Mouse (Mus musculus) bone marrow macrophage, adult 2 months (primary cell): Measurements from ENCODE around the gene Sh3bgrl2. TPM values are rescaled to one million over a fixed set of nuclear protein-coding genes. Genes with fewer than 3 reads are reported as not detected.
"Not testable (repeated sequence)": the region's sequence is repeated elsewhere in the genome, so short reads cannot be mapped to it uniquely, and the experiment has no call there.

Source experiments
- H3K27ac ChIP-seq: 2 replicates; pipeline ENCODE4 v1.5.1; 2012; ENCODE audit warnings: low read depth, low read length; ENCODE audit not compliant: insufficient read depth
- H3K4me1 ChIP-seq: 2 replicates; pipeline ENCODE4 v1.6.1; 2012; ENCODE audit warnings: low read length; ENCODE audit not compliant: control insufficient read depth, insufficient read depth
- H3K4me3 ChIP-seq: 2 replicates; pipeline ENCODE4 v1.5.1; 2012; ENCODE audit warnings: mild to moderate bottlenecking, low read length, moderate library complexity; ENCODE audit not compliant: insufficient read depth
- CTCF ChIP-seq: IDR thresholded peaks from 2 replicates; pipeline ENCODE4 v1.5.1; 2012; ENCODE audit warnings: low read depth, mild to moderate bottlenecking, low read length, moderate library complexity
- POLR2A ChIP-seq: IDR thresholded peaks from 2 replicates; pipeline ENCODE4 v1.6.1; 2012; ENCODE audit warnings: mild to moderate bottlenecking, low read depth, low read length, borderline replicate concordance
- polyA plus RNA-seq: library from polyadenylated mRNA; stranded (reverse); fragments of >200 nt; gene quantifications from 2 replicates; pipeline ENCODE4 v1.2.4, GENCODE M21; 2012; ENCODE audit not compliant: missing spikeins, insufficient read depth, insufficient read length

The Sh3bgrl2 gene
- 17.7 and 20.0 TPM in 2 replicates for polyA plus RNA-seq

GRCm38 (mm10) chr9:83547830-83548689 is at the start of gene Sh3bgrl2:
TSS of gene Sh3bgrl2 (plus strand) at chr9:83548327.
- Histone ChIP-seq H3K27ac (peak within 1 kb of the TSS; percentile 49), H3K4me3 (peak within 1 kb of the TSS; percentile 97), H3K4me1 (peaks cover 46% of the 10 kb centered on the region)
- TF ChIP-seq POLR2A (0 out of 2 replicates have a peak, but pooled peaks have one; percentile 52), CTCF (no peak)

GRCm38 (mm10) chr9:83519081-83519480 is 29.0 kb upstream of the Sh3bgrl2 start:
- not testable (repeated sequence) for H3K27ac ChIP-seq, H3K4me3 ChIP-seq, H3K4me1 ChIP-seq

GRCm38 (mm10) chr9:83519510-83520155 is 28.5 kb upstream of the Sh3bgrl2 start:
- no peak overlapping the region for H3K4me3 ChIP-seq
- no peaks in the 10 kb centered on the region for H3K4me1 ChIP-seq
- H3K27ac ChIP-seq: no peak overlapping the region
- TF ChIP-seq POLR2A: no peak

GRCm38 (mm10) chr9:83527341-83528060 is 20.6 kb upstream of the Sh3bgrl2 start:
- Histone ChIP-seq H3K27ac (no peak overlapping the region), H3K4me1 (peaks cover under 1% of the 10 kb centered on the region; the same call in 1 of the 2 replicates), H3K4me3 (no peak overlapping the region)
- TF ChIP-seq POLR2A (no peak), CTCF (no peak)

DNA sequence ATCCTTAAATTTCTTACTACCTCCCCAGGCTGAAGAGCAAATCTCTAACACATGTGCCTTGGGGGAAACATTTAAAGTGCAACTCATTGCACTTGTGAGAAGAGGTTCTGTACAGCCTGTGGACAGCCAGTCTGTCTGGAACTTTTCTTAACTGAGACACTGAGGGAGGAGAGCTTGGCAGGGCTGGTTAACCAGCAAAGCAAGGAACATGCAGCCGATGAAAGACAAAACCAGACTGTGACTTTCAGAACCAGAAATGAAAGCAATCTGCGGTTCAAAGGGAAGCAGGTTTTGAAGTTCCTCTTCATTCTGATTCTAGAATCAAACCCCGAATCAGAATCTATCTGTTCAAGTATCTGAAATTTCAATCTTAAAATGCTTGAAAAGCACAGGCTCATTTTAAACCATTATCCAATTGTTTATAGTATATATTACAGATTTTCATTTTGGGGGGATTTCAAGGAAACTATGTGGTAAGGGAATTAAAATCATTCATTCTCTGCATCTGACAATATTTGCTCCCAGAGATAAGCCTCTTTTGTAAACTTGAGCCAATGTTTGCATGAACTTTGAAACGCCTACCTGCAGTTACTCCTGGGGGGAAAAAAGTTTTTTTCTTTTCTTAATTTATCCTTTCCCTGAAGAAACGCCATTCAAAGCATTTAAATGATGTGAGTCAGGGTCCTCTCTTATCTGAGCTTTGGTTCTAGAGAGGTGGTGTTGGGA is 14.9 kb upstream of the Sh3bgrl2 start:
- Histone ChIP-seq H3K4me3 (no peak overlapping the region), H3K27ac (0 out of 2 replicates have a peak overlapping the region, but pooled peaks have one; percentile 23), H3K4me1 (peaks cover 19% of the 10 kb centered on the region)
- TF ChIP-seq CTCF (no peak), POLR2A (no peak)

- TF ChIP-seq CTCF (no peak), POLR2A (no peak)
- Histone ChIP-seq H3K4me1 (peaks cover 31% of the 10 kb centered on the region), H3K4me3 (no peak overlapping the region), H3K27ac (no peak overlapping the region)
These were observed 11.2 kb upstream of the Sh3bgrl2 start for GRCm38 (mm10) chr9:83536959-83537358.

DNA sequence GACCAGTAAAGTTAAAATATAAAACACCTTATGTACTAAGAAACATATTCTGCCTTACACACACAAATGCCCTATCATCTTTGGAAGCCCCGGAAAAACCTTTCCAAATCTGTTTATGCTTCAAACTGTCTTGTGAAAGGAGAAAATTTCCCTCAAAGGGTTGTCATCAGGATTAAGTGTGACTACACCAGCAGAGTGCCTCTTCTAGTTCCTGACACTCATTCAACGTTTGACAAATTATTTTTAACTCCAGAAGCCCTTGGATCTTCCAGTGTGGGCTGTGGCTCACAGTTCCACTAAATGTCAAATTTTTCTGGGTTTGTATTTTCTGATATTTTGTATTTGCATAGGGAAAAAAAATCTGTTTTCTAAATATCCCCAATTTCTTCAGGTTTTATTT is 10.6 kb upstream of the Sh3bgrl2 start:
- Histone ChIP-seq H3K4me3 (no peak overlapping the region), H3K27ac (no peak overlapping the region), H3K4me1 (peaks cover 30% of the 10 kb centered on the region)

GRCm38 (mm10) chr9:83537921-83538536 is 10.1 kb upstream of the Sh3bgrl2 start:
- no peak for TF ChIP-seq CTCF
- TF ChIP-seq POLR2A: no peak
- Histone ChIP-seq H3K4me3 (no peak overlapping the region), H3K4me1 (peaks cover 25% of the 10 kb centered on the region), H3K27ac (no peak overlapping the region)

More for the DNA sequence above, 10.6 kb upstream of the Sh3bgrl2 start:
- TF ChIP-seq CTCF: no peak
- no peak for TF ChIP-seq POLR2A

DNA sequence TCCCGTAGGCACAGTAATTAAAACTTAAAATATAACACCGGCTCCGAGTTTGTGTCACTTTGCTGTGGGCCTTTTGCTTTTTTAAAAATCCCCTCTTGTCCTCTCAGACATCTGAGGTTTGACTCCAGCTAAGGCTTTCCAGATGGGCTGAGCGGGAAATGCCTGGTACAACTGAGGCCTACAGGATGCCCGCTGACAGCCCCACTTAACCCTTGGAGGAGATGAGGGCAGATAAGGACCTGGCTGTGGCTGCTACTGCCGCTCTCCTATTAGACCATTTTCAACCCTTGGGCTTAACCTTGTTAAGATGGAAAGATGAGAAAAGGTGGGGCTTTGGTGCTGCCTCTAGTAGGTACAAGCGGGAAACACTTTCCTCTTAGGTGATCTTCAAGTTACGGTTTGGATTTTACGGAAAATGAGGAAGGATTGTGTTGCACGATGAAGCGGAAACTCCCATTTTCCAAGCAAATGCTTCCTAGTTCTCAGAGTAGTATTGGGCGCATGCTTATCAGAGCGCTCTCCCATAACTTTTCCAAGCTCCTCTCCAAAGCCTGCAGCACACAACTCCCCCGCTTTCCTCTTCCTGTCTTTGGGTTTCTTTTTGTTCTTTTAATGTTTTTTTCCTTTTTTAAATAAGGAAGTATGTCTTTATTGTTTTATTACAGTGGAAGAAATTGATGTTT is 8.2 kb upstream of the Sh3bgrl2 start:
- Histone ChIP-seq H3K4me1 (peaks cover 25% of the 10 kb centered on the region), H3K4me3 (no peak overlapping the region), H3K27ac (no peak overlapping the region)
- TF ChIP-seq CTCF (no peak), POLR2A (no peak)
